Mouse (Mus musculus) lung, adult 10 weeks (tissue): ENCODE measurements around the gene Plxnd1. TPM values are rescaled to one million over a fixed set of nuclear protein-coding genes. Genes with fewer than 3 reads are reported as not detected.

Experiments used
- polyA plus RNA-seq: library from polyadenylated mRNA; stranded (reverse); fragments of 350-450 nt; fragmentation: Illumina TruSeq; extraction: RNeasy Lipid Tissue Mini Kit (QIAGEN cat#74804); gene quantifications from one replicate; pipeline ENCODE4 v1.2.3, GENCODE M21; 2014; ENCODE audit warnings: low read depth, low replicate concordance; ENCODE audit not compliant: insufficient read depth

Plxnd1 gene
- polyA plus RNA-seq, result 31.7 TPM

DNA sequence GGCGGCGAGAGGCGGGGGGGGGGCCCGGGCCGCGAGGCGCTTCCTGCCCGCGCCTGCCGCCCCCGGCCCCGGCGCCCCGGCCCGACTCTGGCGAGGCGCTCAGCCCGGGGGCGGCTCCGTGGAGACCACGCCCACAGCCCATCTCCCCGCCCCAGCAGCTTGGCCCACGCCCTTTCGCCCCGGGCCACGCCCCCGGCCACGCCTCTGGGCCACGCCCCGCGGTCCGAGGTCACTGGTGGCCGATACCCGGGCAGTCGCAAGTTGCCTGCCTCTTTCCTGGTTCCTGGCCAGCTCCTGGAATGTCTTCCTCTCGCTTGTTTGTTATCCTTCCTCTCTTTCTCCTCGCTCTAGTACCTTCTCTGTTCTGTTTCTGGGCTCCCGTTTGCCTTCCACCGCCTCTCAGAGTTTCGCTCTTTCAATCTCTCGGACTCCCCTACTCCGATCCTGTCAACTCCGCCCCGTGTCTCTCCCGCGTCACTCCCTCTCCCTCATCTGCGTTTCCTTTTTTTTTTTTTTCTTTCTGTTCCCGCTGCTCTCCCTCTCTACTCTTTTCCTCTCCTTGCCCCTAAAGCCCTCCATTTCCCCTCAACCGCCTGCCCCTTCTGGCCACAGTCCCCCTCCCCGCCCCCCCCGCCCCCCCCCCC, at the start of gene Plxnd1:
Gene Plxnd1, minus strand, starts transcription at position 129 of the 644 bp plus-strand sequence.

DNA sequence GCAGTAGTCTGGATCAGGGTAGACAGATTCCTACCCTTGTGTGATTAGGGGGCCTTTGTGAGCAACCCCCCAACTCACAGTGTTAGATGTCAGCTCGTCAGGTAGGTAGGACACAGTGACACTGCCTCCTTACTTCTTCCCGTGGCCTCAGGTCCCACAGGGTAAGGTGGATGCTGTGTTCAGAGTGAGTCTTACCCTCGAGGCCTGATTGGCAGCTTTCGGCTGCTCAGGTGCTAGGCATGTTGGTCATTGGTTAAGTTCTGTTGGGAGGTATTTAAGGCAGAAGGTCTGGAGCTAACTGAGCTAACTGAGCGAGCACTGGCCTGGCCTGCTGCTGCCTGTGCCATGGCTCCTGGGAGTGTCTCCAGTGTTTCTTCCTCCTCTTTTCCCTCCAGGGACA, 50.2 kb downstream of the Plxnd1 start, which contains the start of gene H1foo:
Gene H1foo, plus strand, starts transcription at position 301 of the 400 bp plus-strand sequence.

DNA sequence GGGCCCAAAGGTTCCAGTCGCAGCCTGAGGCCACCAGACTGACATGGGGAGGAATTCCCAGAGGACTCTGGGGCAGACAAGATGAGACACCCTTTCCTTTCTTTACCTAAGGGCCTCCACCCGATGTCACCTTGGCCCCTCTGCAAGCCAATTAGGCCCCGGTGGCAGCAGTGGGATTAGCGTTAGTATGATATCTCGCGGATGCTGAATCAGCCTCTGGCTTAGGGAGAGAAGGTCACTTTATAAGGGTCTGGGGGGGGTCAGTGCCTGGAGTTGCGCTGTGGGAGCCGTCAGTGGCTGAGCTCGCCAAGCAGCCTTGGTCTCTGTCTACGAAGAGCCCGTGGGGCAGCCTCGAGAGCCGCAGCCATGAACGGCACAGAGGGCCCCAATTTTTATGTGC, 63.2 kb downstream of the Plxnd1 start, which contains the start of gene Rho:
Gene Rho, plus strand, starts transcription at position 110 of the 400 bp plus-strand sequence.

Other genes with a start within 250 kb of the Plxnd1 start
- gene Tmem40, start 232.6 kb downstream of the Plxnd1 start, polyA plus RNA-seq, result 2.3 TPM
- 0.66 TPM for gene Cand2, start 220.5 kb downstream of the Plxnd1 start, polyA plus RNA-seq
- gene Rpl32, start 186.3 kb downstream of the Plxnd1 start, polyA plus RNA-seq, result 2,276 TPM
- gene Efcab12, start 156.6 kb downstream of the Plxnd1 start, polyA plus RNA-seq, result 1.2 TPM
- 1.9 TPM for gene Mbd4, start 141.6 kb downstream of the Plxnd1 start, polyA plus RNA-seq
- 5.2 TPM for gene Ift122, start 141.5 kb downstream of the Plxnd1 start, polyA plus RNA-seq
- gene Rho, start 63.3 kb downstream of the Plxnd1 start, polyA plus RNA-seq, result 0.11 TPM
- not detected for gene H1foo, start 50.1 kb downstream of the Plxnd1 start, polyA plus RNA-seq
- gene Tmcc1, start 198.5 kb upstream of the Plxnd1 start, polyA plus RNA-seq, result 8.5 TPM
- gene Washc2, start 213.0 kb upstream of the Plxnd1 start, polyA plus RNA-seq, result 21.5 TPM